Mouse (Mus musculus): ENCODE data around the gene Naa60. TPM values are rescaled to one million over a fixed set of nuclear protein-coding genes. Genes with fewer than 3 reads are reported as not detected.

Naa60 gene
- polyA plus RNA-seq (2014; fragmentation: Nextera tagmentation; extraction: Ambion mirVana), result 49.1 and 53.0 TPM in 2 replicates

DNA sequence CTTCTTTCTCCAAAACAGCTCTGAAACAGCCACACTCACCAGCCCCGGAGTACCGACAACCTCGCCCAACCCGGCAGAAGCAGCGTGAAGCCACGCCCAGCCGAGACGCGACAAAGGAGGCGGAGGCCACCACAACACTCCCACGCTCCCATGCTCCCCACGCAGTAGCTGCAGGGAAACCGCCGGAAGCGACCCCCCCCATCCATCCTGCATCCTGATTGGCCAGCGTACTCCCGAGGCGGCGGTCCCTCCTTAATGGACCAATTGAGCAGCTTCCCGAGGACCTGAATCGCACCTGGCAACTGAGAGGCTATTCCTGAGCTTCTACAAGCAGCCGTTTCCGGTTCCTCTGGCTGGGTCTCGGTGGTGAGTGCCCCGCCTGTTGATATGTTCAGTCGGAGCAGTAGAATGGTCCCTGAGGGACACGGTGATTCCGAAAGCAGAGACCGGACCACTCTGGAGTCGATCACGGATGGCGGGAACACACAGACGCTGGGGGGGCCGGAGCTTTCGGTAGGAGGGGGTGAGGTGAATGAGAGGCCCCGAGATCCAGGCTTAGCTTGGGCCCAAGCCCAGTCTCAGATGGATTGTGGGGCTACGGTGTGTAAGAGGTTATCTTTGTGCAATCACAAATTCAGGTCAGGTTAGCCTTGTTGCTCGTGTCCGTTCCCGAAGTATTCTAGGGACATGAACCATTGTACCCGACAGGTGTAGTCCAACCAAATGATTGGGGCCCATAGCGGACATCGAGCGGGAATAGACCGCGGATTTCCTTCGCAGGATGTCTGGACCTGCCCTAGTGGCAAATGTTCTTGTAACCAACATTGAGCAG, at the start of gene Naa60:
Gene Naa60 (plus strand): TSS at position 160 of the 832 bp plus-strand sequence.
- Histone ChIP-seq H3K9ac (replicated peaks; ENCODE audit: low read depth, low read length) (peak within 1 kb of the TSS; percentile 63), H3K27ac (ENCODE audit: low read length) (no peak within 1 kb of the TSS), H3K4me3 (ENCODE audit: low read depth, low read length) (peak within 1 kb of the TSS; percentile 51), H3K27me3 (ENCODE audit: control insufficient read depth, insufficient read depth, low read length) (no peaks in the 10 kb centered on the region), H3K36me3 (ENCODE audit: control insufficient read depth, insufficient read depth, low read length) (peaks cover 4% of the 10 kb centered on the region; the same call in 1 of the 2 replicates), H3K4me2 (replicated peaks; ENCODE audit: low read depth, low read length) (peak within 1 kb of the TSS; percentile 87), H3K4me1 (ENCODE audit: control insufficient read depth, insufficient read depth, low read length) (peaks cover 9% of the 10 kb centered on the region; the same call in 1 of the 2 replicates), H3K9me3 (ENCODE audit: control insufficient read depth, low read depth, low read length) (no peaks in the 10 kb centered on the region)
- peak; percentile 99 for ATAC-seq (ENCODE audit: insufficient number of reproducible peaks, insufficient read depth, low FRiP score, low read depth)
- 6% methylated on average over 47 of the region's 47 CpGs for WGBS

DNA sequence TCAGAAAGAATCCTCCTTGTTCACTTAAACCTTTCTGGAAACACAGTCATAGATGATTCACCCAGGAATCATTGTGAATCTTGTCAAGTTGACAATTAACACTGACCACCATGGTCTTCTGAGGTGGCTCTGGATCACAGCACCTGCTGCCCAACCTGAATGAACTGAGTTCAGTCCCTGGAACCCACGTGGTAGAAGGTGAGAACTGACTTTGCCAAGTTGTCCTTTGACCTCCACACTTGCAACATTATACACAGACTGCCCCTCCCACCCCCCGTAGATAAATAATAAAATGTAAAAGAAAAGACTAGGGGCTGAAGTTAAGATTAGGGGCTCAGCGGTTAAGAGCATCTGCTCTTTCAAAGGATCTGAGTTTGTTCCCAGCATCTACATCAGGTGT, 44.2 kb upstream of the Naa60 start:
- H3K9ac ChIP-seq (replicated peaks; ENCODE audit: low read depth, low read length), result no peak overlapping the region
- no peak overlapping the region for H3K4me3 ChIP-seq (ENCODE audit: low read depth, low read length)
- H3K27me3 ChIP-seq (ENCODE audit: control insufficient read depth, insufficient read depth, low read length), result no peaks in the 10 kb centered on the region
- H3K27ac ChIP-seq (ENCODE audit: low read length), result no peak overlapping the region
- H3K4me2 ChIP-seq (replicated peaks; ENCODE audit: low read depth, low read length), result no peak overlapping the region
- no peaks in the 10 kb centered on the region for H3K4me1 ChIP-seq (ENCODE audit: control insufficient read depth, insufficient read depth, low read length)
- H3K36me3 ChIP-seq (ENCODE audit: control insufficient read depth, insufficient read depth, low read length), result no peaks in the 10 kb centered on the region
- no peak for ATAC-seq (ENCODE audit: insufficient number of reproducible peaks, insufficient read depth, low FRiP score, low read depth)
- no peaks in the 10 kb centered on the region for H3K9me3 ChIP-seq (ENCODE audit: control insufficient read depth, low read depth, low read length)
- WGBS, result 52% methylated on average over 3 of the region's 3 CpGs

DNA sequence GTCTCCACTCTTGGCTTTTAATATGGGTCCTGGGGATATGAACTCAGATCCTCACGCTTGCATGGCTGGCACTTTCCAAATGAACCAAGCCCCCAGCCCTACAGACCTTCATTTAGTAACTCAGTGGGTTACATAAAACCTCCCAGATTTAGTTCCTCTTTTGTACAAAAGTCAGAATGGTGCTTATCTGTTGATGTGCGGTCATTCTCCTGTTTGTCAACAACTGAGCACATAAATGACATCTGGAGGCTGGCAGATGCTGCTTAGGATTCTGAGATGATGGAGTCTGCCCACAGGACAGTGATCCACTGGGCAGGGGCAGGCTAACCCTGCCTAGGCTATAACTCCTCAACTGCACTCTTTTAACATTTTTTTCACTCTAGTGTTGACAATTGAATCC, 42.4 kb upstream of the Naa60 start:
- Histone ChIP-seq H3K4me2 (replicated peaks; ENCODE audit: low read depth, low read length) (no peak overlapping the region), H3K36me3 (ENCODE audit: control insufficient read depth, insufficient read depth, low read length) (no peaks in the 10 kb centered on the region), H3K9ac (replicated peaks; ENCODE audit: low read depth, low read length) (no peak overlapping the region), H3K27ac (ENCODE audit: low read length) (no peak overlapping the region), H3K4me1 (ENCODE audit: control insufficient read depth, insufficient read depth, low read length) (no peaks in the 10 kb centered on the region), H3K4me3 (ENCODE audit: low read depth, low read length) (no peak overlapping the region), H3K9me3 (ENCODE audit: control insufficient read depth, low read depth, low read length) (no peaks in the 10 kb centered on the region), H3K27me3 (ENCODE audit: control insufficient read depth, insufficient read depth, low read length) (no peaks in the 10 kb centered on the region)
- 77% methylated on average over 2 of the region's 2 CpGs for WGBS
- ATAC-seq (ENCODE audit: insufficient number of reproducible peaks, insufficient read depth, low FRiP score, low read depth), result no peak

DNA sequence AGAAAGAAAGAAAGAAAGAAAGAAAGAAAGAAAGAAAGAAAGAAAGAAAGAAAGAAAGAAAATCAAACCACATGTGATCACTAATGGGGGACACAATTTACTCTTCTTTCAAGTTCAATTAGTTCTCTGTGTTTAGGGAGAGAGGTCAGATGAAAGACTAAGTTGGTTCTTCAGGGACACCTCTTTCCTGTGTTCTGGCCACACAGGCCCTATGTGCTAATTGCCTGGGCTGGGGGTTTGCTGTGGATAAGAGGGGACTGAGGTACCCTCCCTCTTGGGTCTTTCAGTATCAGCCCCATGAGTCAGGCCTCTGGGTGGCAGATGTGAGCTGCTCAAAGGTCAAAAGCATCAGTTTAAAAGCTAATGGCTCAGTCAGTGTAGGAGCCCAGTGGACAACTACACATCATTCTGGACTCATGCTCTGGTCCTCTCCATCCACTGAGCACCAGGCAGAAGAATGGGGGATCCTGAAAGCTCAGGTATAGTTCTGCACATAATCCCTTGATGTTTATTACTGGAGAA, 41.5 kb upstream of the Naa60 start, which contains the start of gene Olfr15:
Gene Olfr15 (plus strand): TSS at position 291 of the 522 bp plus-strand sequence.
- Histone ChIP-seq H3K9ac (replicated peaks; ENCODE audit: low read depth, low read length) (no peak within 1 kb of the TSS), H3K4me1 (ENCODE audit: control insufficient read depth, insufficient read depth, low read length) (no peaks in the 10 kb centered on the region), H3K9me3 (ENCODE audit: control insufficient read depth, low read depth, low read length) (no peaks in the 10 kb centered on the region), H3K27me3 (ENCODE audit: control insufficient read depth, insufficient read depth, low read length) (no peaks in the 10 kb centered on the region), H3K27ac (ENCODE audit: low read length) (no peak within 1 kb of the TSS), H3K4me2 (replicated peaks; ENCODE audit: low read depth, low read length) (no peak within 1 kb of the TSS), H3K36me3 (ENCODE audit: control insufficient read depth, insufficient read depth, low read length) (no peaks in the 10 kb centered on the region), H3K4me3 (ENCODE audit: low read depth, low read length) (no peak within 1 kb of the TSS)
- ATAC-seq (ENCODE audit: insufficient number of reproducible peaks, insufficient read depth, low FRiP score, low read depth), result no peak

DNA sequence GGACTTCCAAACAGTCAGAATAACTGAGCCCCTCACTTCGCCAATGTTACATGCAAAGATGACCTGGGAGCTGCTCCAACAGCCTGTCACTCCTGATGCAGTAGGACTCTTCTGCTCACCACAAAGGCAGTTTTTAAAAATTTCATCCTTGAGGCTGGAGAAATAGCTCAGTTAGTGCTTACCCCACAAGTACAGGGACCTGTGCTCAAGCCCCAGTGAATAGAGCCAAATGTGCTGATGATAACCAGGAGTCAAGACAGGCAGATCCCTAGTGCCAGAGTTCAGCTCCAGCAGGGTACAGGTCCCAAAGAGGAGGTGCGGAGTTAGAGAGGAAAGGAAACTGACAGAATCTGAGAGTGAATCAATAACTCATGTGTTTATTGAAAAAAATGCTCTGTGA, 36.7 kb upstream of the Naa60 start:
- no peaks in the 10 kb centered on the region for H3K36me3 ChIP-seq (ENCODE audit: control insufficient read depth, insufficient read depth, low read length)
- no peaks in the 10 kb centered on the region for H3K4me1 ChIP-seq (ENCODE audit: control insufficient read depth, insufficient read depth, low read length)
- no peak overlapping the region for H3K4me2 ChIP-seq (replicated peaks; ENCODE audit: low read depth, low read length)
- no peak for ATAC-seq (ENCODE audit: insufficient number of reproducible peaks, insufficient read depth, low FRiP score, low read depth)
- H3K27me3 ChIP-seq (ENCODE audit: control insufficient read depth, insufficient read depth, low read length), result no peaks in the 10 kb centered on the region
- H3K9me3 ChIP-seq (ENCODE audit: control insufficient read depth, low read depth, low read length), result no peaks in the 10 kb centered on the region
- no peak overlapping the region for H3K4me3 ChIP-seq (ENCODE audit: low read depth, low read length)
- H3K9ac ChIP-seq (replicated peaks; ENCODE audit: low read depth, low read length), result no peak overlapping the region
- no peak overlapping the region for H3K27ac ChIP-seq (ENCODE audit: low read length)
- 72% methylated on average over 2 of the region's 2 CpGs for WGBS

DNA sequence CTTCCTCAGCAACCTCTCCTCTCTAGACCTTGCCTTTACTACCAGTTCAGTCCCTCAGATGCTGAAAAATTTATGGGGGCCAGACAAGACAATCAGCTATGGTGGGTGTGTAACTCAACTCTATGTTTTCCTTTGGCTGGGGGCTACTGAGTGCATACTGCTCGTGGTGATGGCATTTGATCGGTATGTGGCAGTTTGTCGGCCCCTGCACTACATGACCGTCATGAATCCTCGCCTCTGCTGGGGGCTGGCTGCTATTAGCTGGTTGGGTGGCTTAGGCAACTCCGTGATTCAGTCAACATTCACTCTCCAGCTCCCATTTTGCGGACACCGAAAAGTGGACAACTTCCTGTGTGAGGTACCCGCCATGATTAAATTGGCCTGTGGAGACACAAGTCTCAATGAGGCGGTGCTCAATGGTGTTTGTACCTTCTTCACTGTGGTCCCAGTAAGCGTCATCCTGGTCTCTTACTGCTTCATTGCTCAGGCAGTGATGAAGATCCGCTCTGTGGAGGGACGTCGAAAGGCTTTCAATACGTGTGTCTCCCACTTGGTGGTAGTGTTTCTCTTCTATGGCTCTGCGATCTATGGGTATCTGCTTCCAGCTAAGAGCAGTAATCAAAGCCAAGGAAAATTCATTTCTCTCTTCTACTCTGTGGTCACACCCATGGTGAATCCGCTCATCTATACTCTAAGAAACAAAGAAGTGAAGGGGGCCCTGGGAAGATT, 32.9 kb upstream of the Naa60 start:
- no peaks in the 10 kb centered on the region for H3K36me3 ChIP-seq (ENCODE audit: control insufficient read depth, insufficient read depth, low read length)
- no peak overlapping the region for H3K9ac ChIP-seq (replicated peaks; ENCODE audit: low read depth, low read length)
- no peak for ATAC-seq (ENCODE audit: insufficient number of reproducible peaks, insufficient read depth, low FRiP score, low read depth)
- 57% methylated on average over 17 of the region's 17 CpGs for WGBS
- no peak overlapping the region for H3K27ac ChIP-seq (ENCODE audit: low read length)
- no peak overlapping the region for H3K4me3 ChIP-seq (ENCODE audit: low read depth, low read length)
- H3K4me2 ChIP-seq (replicated peaks; ENCODE audit: low read depth, low read length), result no peak overlapping the region
- H3K4me1 ChIP-seq (ENCODE audit: control insufficient read depth, insufficient read depth, low read length), result no peaks in the 10 kb centered on the region
- H3K9me3 ChIP-seq (ENCODE audit: control insufficient read depth, low read depth, low read length), result no peaks in the 10 kb centered on the region
- no peaks in the 10 kb centered on the region for H3K27me3 ChIP-seq (ENCODE audit: control insufficient read depth, insufficient read depth, low read length)

DNA sequence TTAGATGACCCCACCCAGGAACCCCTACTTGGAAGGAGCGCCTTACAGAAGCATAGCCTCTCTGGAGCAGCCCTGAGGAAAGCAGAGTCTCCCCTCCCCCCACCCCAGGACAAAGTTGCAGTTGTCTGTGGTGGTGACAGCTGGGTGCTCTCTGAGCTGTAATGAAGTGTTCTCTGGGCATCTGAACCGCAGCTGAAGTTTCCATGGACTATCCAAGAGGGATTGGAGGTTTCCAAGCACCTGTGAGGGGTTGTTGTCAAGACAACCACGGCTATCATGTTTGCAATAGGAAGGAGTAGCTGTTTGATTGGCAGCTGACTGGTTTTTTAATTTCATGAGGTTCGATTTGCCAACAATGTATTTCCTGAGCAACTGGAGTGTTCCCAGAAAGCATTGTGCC, 29.2 kb upstream of the Naa60 start:
- H3K4me3 ChIP-seq (ENCODE audit: low read depth, low read length), result no peak overlapping the region
- WGBS, result 33% methylated on average over 4 of the region's 4 CpGs
- no peak overlapping the region for H3K4me2 ChIP-seq (replicated peaks; ENCODE audit: low read depth, low read length)
- no peak overlapping the region for H3K9ac ChIP-seq (replicated peaks; ENCODE audit: low read depth, low read length)
- H3K27me3 ChIP-seq (ENCODE audit: control insufficient read depth, insufficient read depth, low read length), result no peaks in the 10 kb centered on the region
- no peaks in the 10 kb centered on the region for H3K36me3 ChIP-seq (ENCODE audit: control insufficient read depth, insufficient read depth, low read length)
- H3K27ac ChIP-seq (ENCODE audit: low read length), result no peak overlapping the region
- H3K4me1 ChIP-seq (ENCODE audit: control insufficient read depth, insufficient read depth, low read length), result no peaks in the 10 kb centered on the region
- H3K9me3 ChIP-seq (ENCODE audit: control insufficient read depth, low read depth, low read length), result no peaks in the 10 kb centered on the region
- ATAC-seq (ENCODE audit: insufficient number of reproducible peaks, insufficient read depth, low FRiP score, low read depth), result no peak

DNA sequence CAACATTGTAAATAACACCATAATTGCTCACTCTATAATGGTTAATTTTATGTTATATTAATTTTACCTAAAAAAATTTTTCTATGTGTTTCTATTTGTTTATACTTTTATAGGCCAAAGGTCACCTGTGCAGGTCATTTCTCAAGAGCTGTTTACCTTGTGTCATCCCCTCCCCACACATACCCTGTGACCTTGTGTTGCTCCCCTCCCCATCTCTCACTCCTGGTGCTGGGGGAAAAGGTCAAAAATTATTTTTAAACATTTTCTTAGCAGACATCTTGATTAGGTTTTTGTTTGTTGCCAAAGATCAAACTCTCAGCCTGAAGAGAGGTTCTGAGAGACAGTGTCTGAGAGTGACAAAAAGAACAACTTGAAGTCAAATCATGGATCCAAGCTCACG, 28.4 kb upstream of the Naa60 start:
- no peak overlapping the region for H3K27ac ChIP-seq (ENCODE audit: low read length)
- H3K9ac ChIP-seq (replicated peaks; ENCODE audit: low read depth, low read length), result no peak overlapping the region
- no peak overlapping the region for H3K4me2 ChIP-seq (replicated peaks; ENCODE audit: low read depth, low read length)
- H3K9me3 ChIP-seq (ENCODE audit: control insufficient read depth, low read depth, low read length), result no peaks in the 10 kb centered on the region
- no peaks in the 10 kb centered on the region for H3K27me3 ChIP-seq (ENCODE audit: control insufficient read depth, insufficient read depth, low read length)
- no peaks in the 10 kb centered on the region for H3K4me1 ChIP-seq (ENCODE audit: control insufficient read depth, insufficient read depth, low read length)
- 54% methylated on average over 1 of the region's 1 CpGs for WGBS
- H3K36me3 ChIP-seq (ENCODE audit: control insufficient read depth, insufficient read depth, low read length), result no peaks in the 10 kb centered on the region
- H3K4me3 ChIP-seq (ENCODE audit: low read depth, low read length), result no peak overlapping the region
- ATAC-seq (ENCODE audit: insufficient number of reproducible peaks, insufficient read depth, low FRiP score, low read depth), result no peak

Data from stomach, embryonic 14.5 days (tissue).